Mouse (Mus musculus) forebrain, embryonic 14.5 days (tissue): Measurements from ENCODE around the gene Rora. TPM values are rescaled to one million over a fixed set of nuclear protein-coding genes. Genes with fewer than 3 reads are reported as not detected.

Source experiments
- ATAC-seq: fragments of 200-750 bp; cut with Nextera tagmentation; 2 replicates; pipeline ENCODE4 v1.8.0; 2017; ENCODE audit warnings: mild to moderate bottlenecking, moderate library complexity
- DNase-seq: peaks from one replicate; pipeline ENCODE4 v3.0.0-alpha.2; 2015; ENCODE audit warnings: low spot score
- H3K27ac ChIP-seq: fragments of 300-500 bp; sonication (generic); 2 replicates; pipeline ENCODE4 v1.5.1; 2014; ENCODE audit warnings: low read depth, mild to moderate bottlenecking, control low read depth, low read length, moderate library complexity
- H3K27me3 ChIP-seq: fragments of 300-500 bp; sonication (generic); replicated peaks from 2 replicates; pipeline ENCODE4 v1.6.1; 2014; ENCODE audit warnings: low read length, control low read depth, mixed read lengths; ENCODE audit not compliant: control insufficient read depth, insufficient read depth
- H3K36me3 ChIP-seq: fragments of 300-500 bp; sonication (generic); 2 replicates; pipeline ENCODE4 v1.6.1; 2014; ENCODE audit warnings: low read length, control low read depth; ENCODE audit not compliant: control insufficient read depth, insufficient read depth
- H3K4me1 ChIP-seq: fragments of 300-500 bp; sonication (generic); 2 replicates; pipeline ENCODE4 v1.6.1; 2014; ENCODE audit warnings: antibody characterized with exemption, low read length, control low read depth; ENCODE audit not compliant: control insufficient read depth, insufficient read depth
- H3K4me2 ChIP-seq: fragments of 300-500 bp; sonication (generic); 2 replicates; pipeline ENCODE4 v1.6.1; 2014; ENCODE audit warnings: mild to moderate bottlenecking, control low read depth, low read length
- H3K4me3 ChIP-seq: fragments of 300-500 bp; sonication (generic); 2 replicates; pipeline ENCODE4 v1.5.1; 2014; ENCODE audit warnings: low read depth, low read length, control low read depth
- H3K9ac ChIP-seq: fragments of 300-500 bp; sonication (generic); 2 replicates; pipeline ENCODE4 v1.6.1; 2014; ENCODE audit warnings: mild to moderate bottlenecking, low read length, control low read depth, moderate library complexity
- H3K9me3 ChIP-seq: fragments of 300-500 bp; sonication (generic); replicated peaks from 2 replicates; pipeline ENCODE4 v1.6.1; 2016; ENCODE audit warnings: low read length, control low read depth, mixed read lengths; ENCODE audit not compliant: control insufficient read depth
- WGBS: fragments of 180-500 bp; shearing (Covaris S2); extraction: QIAGEN DNeasy Blood & Tissue Kit; methylation state at CpG from one replicate; pipeline ENCODE4 v1.1.7; 2014; 5-methylcytosine and 5-hydroxymethylcytosine counted together
- polyA plus RNA-seq: library from polyadenylated mRNA; unstranded; fragments of >200 nt; fragmentation: Nextera tagmentation; extraction: Ambion mirVana; gene quantifications from 2 replicates; pipeline ENCODE4 v1.2.1, GENCODE M21; 2014

Rora gene
- polyA plus RNA-seq, 1 experiment from 2014 or later, result 15.2 TPM

DNA sequence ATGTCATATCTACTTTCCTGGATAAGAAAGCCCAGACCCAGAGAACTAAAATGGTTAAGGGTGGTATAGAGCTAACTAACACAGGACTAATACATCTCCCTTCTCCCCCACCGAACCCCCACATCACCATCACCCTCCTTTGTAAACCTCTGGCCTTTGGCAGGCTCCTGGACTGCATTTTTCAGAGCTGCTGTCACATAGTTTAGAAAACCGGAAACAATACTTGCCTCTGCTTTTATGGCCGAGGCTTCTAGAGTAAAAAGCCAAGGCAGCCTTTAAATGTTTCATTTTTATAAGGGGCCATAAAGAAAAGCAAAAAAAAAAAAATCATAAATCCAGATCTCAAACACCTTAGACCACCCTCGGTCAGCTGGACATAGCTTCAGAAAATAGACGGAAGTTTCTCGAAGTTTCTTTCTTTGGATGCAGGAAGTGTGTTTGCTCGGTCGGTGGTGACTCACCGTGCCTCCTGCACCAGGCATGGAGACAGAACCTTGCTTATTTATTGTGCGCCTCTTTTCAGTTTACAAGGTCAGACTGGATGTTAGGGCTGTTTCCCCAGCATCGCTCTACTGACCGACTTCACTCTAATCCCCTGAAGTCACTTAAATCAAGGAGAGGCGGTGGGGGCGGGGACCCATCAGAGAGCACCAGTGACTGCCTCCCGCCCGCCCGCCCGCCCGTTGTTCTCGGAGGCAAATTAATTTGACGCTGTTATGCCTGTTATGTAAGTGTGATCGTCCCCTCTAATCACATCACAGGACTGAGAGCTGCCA is 471.6 kb downstream of the Rora start:
- Histone ChIP-seq H3K27ac (no peak overlapping the region), H3K9me3 (no peaks in the 10 kb centered on the region), H3K4me2 (peak overlapping the region; percentile 42), H3K4me1 (0 out of 2 replicates have a peak, but pooled peaks cover 10% of the 10 kb centered on the region), H3K4me3 (peak overlapping the region; percentile 6; the same call in 1 of the 2 replicates), H3K9ac (peak overlapping the region; percentile 26; the same call in 1 of the 2 replicates), H3K27me3 (no peaks in the 10 kb centered on the region), H3K36me3 (no peaks in the 10 kb centered on the region)
- peak; percentile 46 for DNase-seq
- peak; percentile 42; the same call in 1 of the 2 replicates for ATAC-seq
- 10% methylated on average over 22 of the region's 22 CpGs for WGBS

GRCm38 (mm10) chr9:69125787-69126161 is 472.2 kb downstream of the Rora start:
- Histone ChIP-seq H3K4me3 (peak overlapping the region; percentile 6; the same call in 1 of the 2 replicates), H3K4me2 (peak overlapping the region; percentile 42), H3K36me3 (no peaks in the 10 kb centered on the region), H3K27ac (no peak overlapping the region), H3K27me3 (no peaks in the 10 kb centered on the region), H3K9ac (peak overlapping the region; percentile 26; the same call in 1 of the 2 replicates), H3K9me3 (no peaks in the 10 kb centered on the region), H3K4me1 (0 out of 2 replicates have a peak, but pooled peaks cover 10% of the 10 kb centered on the region)
- WGBS, result 48% methylated on average over 7 of the region's 7 CpGs
- no peak for DNase-seq
- ATAC-seq, result no peak; the same call in 1 of the 2 replicates

DNA sequence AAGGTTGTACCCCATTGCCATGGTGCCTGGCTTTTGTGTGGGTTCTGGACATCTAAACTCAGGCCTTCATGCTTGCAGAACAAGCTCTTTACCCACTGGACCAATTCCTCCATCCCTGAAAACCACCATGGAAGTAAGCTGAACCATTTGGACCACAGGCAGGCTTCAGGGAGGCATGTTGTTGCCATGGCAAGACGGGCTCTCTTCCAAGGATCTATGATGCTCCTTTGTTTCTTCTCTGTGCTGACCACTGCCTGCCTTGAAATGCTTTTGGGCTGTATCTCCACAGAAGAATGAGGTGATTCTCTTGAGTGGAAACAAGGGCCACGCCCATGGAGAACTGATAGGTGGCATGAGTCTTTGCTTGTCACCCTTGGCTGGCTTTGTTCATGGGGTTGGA is 473.0 kb downstream of the Rora start:
- Histone ChIP-seq H3K9me3 (no peaks in the 10 kb centered on the region), H3K9ac (no peak overlapping the region), H3K36me3 (no peaks in the 10 kb centered on the region), H3K4me3 (no peak overlapping the region), H3K27me3 (no peaks in the 10 kb centered on the region), H3K4me1 (0 out of 2 replicates have a peak, but pooled peaks cover 5% of the 10 kb centered on the region), H3K27ac (no peak overlapping the region), H3K4me2 (no peak overlapping the region)
- DNase-seq (no peak), ATAC-seq (no peak)
- 96% methylated on average over 2 of the region's 2 CpGs for WGBS

DNA sequence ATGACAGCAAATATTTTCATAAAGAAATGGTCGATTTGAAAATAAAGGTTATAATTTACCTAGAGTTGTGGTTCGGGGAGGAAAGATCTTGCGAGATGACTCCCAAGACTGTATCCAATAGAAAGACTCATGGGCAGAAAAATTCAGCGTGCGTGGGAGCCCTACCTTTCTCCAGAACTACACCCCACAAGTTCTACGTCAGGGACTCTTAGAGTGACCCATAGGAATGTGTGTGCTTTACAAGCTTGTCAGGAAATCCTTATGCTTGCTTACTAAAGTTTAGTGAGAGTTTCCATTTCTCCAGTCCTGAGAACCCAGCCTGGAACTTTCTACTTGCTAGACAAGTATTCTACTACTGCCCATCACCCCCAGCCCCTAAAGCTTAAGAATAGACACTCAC is 474.7 kb downstream of the Rora start:
- H3K9ac ChIP-seq, result no peak overlapping the region
- H3K9me3 ChIP-seq, result no peaks in the 10 kb centered on the region
- no peak for ATAC-seq
- H3K27ac ChIP-seq, result no peak overlapping the region
- H3K27me3 ChIP-seq, result no peaks in the 10 kb centered on the region
- no peak overlapping the region for H3K4me3 ChIP-seq
- 0 out of 2 replicates have a peak, but pooled peaks cover 5% of the 10 kb centered on the region for H3K4me1 ChIP-seq
- WGBS, result 86% methylated on average over 6 of the region's 6 CpGs
- H3K36me3 ChIP-seq, result no peaks in the 10 kb centered on the region
- no peak overlapping the region for H3K4me2 ChIP-seq
- no peak for DNase-seq

GRCm38 (mm10) chr9:69132995-69133394 is 479.4 kb downstream of the Rora start:
- ATAC-seq (no peak), DNase-seq (no peak)
- Histone ChIP-seq H3K9ac (no peak overlapping the region), H3K4me2 (no peak overlapping the region), H3K4me3 (no peak overlapping the region), H3K9me3 (no peaks in the 10 kb centered on the region), H3K4me1 (peaks cover 6% of the 10 kb centered on the region; the same call in 1 of the 2 replicates), H3K27me3 (no peaks in the 10 kb centered on the region), H3K27ac (no peak overlapping the region), H3K36me3 (no peaks in the 10 kb centered on the region)
- WGBS, result 85% methylated on average over 6 of the region's 6 CpGs

- Histone ChIP-seq H3K9me3 (no peaks in the 10 kb centered on the region), H3K27me3 (no peaks in the 10 kb centered on the region), H3K4me2 (no peak overlapping the region), H3K4me3 (no peak overlapping the region), H3K9ac (no peak overlapping the region), H3K4me1 (peaks cover 6% of the 10 kb centered on the region; the same call in 1 of the 2 replicates), H3K27ac (no peak overlapping the region), H3K36me3 (no peaks in the 10 kb centered on the region)
- 92% methylated on average over 7 of the region's 7 CpGs for WGBS
- ATAC-seq (no peak), DNase-seq (no peak)
These were observed 480.1 kb downstream of the Rora start for GRCm38 (mm10) chr9:69133696-69134095.

DNA sequence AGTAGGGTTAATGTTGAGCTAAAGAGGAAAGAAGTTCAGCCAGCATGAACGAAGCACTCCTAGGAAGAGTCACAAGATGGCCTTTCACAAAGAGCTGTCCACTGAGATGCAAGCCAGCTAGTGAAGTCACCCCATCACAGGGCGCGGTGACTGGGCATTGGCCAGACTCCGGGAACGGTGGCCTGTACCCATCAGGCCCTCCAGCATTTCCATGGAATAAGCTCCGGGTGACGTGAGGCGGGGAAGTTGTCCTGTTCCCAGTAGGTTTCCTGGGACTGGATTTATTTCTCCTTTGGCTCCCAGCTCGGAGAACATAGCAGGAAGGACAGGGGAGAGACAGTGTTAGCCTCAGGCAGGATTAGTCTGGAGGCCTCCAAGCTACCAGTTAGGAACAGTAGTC is 481.0 kb downstream of the Rora start:
- H3K36me3 ChIP-seq, result no peaks in the 10 kb centered on the region
- WGBS, result 88% methylated on average over 9 of the region's 9 CpGs
- H3K27me3 ChIP-seq, result no peaks in the 10 kb centered on the region
- ATAC-seq (no peak), DNase-seq (no peak)
- H3K9ac ChIP-seq, result no peak overlapping the region
- H3K27ac ChIP-seq, result no peak overlapping the region
- H3K4me2 ChIP-seq, result no peak overlapping the region
- no peak overlapping the region for H3K4me3 ChIP-seq
- no peaks in the 10 kb centered on the region for H3K9me3 ChIP-seq
- peaks cover 6% of the 10 kb centered on the region; the same call in 1 of the 2 replicates for H3K4me1 ChIP-seq

GRCm38 (mm10) chr9:69136821-69137220 is 483.2 kb downstream of the Rora start:
- no peaks in the 10 kb centered on the region for H3K36me3 ChIP-seq
- H3K4me2 ChIP-seq, result no peak overlapping the region
- no peaks in the 10 kb centered on the region for H3K9me3 ChIP-seq
- no peak for DNase-seq
- peaks cover 6% of the 10 kb centered on the region; the same call in 1 of the 2 replicates for H3K4me1 ChIP-seq
- 89% methylated on average over 5 of the region's 5 CpGs for WGBS
- H3K9ac ChIP-seq, result no peak overlapping the region
- no peak for ATAC-seq
- no peaks in the 10 kb centered on the region for H3K27me3 ChIP-seq
- no peak overlapping the region for H3K4me3 ChIP-seq
- H3K27ac ChIP-seq, result no peak overlapping the region

DNA sequence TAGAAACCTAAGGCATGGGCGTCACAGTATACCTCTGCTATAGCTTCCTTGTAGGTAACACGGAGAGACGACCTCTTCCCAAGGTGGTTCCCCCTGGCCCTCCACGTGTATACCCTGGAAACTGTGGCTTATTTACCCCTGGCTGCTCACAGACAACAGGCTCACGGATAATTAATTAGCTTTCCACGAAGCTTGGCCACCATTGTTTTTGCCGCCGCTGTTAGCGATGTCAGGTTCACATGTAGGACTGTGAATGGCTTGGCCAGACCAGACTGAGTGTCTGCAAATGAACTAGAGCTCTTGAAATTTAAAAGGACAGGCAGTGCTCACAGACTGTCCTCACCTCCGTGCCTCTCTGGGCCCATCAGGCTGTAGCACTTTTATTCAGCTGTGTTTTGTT is 483.8 kb downstream of the Rora start:
- no peak overlapping the region for H3K27ac ChIP-seq
- no peak overlapping the region for H3K9ac ChIP-seq
- H3K9me3 ChIP-seq, result no peaks in the 10 kb centered on the region
- WGBS, result 7% methylated on average over 10 of the region's 10 CpGs
- H3K4me3 ChIP-seq, result no peak overlapping the region
- peaks cover 6% of the 10 kb centered on the region; the same call in 1 of the 2 replicates for H3K4me1 ChIP-seq
- H3K4me2 ChIP-seq, result no peak overlapping the region
- no peak for ATAC-seq
- no peaks in the 10 kb centered on the region for H3K27me3 ChIP-seq
- no peak for DNase-seq
- no peaks in the 10 kb centered on the region for H3K36me3 ChIP-seq
